Mouse (Mus musculus) kidney, adult 9 months (tissue): Measurements from ENCODE around the gene Zmynd11.
"Not testable (repeated sequence)": the region's sequence is repeated elsewhere in the genome, so short reads cannot be mapped to it uniquely, and the experiment has no call there.

ENCODE experiments used
- DNase-seq: peaks from one replicate; pipeline ENCODE4 v3.0.0; 2022

Zmynd11 gene

DNA sequence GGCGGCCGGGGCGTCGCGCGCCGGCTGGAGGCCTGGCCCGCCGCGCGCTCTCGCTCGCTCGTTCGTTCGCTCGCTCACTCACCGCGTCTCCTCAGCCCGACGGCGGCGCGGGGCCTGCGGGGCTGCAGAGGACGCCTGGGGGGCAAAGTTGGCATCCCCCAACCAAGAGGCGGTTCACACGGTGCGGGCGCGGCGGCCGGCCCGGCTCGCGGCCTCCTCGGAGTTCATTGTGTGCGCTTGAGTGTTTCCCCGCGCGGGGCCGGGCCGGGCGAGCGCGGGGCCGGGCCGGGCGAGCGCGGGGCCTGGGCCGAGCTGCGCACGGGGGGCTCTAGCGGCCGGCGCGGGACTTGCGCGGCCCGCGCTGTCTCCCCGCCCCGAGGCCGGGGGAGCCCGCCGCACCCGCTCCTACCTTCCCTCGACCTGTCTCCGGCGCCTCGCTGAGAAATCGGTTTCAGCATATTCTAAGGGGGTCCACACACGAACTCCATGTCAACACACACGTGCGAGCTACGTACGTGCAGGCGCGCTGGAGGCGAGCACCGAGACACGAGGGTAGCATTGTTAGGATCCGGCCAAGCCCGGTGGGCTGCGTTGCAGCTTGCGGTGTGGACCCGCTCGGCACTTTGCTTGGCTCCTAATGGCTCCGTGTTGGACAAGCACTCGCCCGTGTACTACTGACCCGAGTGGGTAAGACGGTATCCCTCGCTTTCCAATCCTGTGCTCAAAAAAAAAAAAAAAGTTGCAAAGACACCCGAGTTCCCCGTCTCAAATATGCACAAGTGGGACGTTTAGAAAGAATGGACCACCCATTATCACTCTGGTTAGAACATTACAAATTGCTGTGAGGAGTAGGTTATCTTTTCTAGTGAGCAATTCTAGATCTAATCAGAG is at the start of gene Zmynd11:
TSS of gene Zmynd11 (minus strand) at position 685 of the 891 bp plus-strand sequence.
- DNase-seq: peak; percentile 48

DNA sequence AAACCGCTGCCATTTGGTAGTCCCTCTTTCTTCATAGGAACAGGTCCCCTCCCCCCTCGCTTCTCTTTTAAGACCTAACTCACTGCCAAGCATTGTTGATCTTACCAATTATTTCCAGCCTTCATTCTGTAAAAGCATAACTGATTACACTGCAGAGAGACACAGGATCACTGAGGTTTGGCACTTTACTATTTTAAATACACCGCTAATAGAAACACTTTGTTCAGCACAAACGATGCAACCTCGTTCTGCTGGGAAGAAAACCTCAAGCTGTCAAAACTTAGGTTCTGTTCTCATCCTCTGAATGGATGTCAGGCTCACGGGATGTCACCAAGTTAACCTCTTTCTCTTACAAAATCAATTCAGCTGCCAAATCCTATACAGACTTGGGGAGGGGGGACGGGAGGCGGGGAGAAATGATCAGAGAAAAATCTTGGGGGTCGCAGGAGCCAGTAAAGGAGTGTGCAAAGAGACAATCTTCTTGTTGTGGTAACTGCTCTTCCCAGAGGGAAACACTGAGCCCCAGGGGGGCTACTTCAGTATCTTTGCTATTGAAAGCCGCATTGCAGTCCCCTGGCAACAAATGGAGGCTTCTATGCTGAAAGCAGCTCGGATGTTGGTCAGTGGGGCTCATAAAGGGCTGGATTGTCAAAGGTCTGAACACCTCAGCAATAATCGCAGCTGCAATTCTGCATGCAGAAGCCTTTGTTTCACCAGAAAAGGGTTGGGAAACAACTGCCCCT is 30.9 kb upstream of the Zmynd11 start:
- DNase-seq: no peak

DNA sequence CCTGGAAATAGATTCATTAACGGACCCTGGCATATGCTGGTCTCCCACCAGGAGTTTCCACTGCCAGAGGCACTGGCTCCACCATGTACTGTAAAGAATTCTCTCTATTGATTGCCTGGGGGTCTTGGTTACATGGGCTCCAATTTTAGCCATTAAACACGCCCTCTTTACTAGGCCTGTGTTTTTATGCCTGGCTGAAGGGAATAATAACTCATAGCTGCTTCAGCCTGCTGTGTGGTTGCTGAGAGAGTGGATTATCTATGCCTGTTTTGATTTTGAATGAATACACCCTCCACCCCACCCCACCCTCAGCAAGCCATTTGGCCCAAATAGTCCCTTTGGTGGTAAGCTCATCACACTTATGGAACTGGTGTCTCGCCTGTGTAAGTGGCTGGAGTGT is 20.9 kb upstream of the Zmynd11 start:
- DNase-seq: no peak

DNA sequence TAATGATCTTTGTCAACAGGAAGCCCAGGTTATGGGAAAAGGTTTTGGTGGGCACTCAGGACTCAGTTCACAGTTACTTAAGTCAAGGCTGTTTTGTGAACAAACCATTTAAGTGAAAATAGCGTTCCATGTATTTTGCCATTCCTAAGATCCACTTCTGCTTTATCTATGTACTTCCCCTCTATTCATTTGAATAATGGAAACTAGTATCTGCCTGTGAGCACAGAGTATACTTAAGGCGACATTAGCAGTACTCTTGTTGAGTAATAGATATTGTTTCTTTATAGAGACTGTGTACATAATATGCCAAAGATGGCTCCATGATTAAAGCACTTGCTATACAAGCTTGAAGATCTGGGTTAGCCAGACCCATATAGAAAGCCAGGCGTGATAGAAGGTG is 18.6 kb upstream of the Zmynd11 start:
- DNase-seq: no peak

DNA sequence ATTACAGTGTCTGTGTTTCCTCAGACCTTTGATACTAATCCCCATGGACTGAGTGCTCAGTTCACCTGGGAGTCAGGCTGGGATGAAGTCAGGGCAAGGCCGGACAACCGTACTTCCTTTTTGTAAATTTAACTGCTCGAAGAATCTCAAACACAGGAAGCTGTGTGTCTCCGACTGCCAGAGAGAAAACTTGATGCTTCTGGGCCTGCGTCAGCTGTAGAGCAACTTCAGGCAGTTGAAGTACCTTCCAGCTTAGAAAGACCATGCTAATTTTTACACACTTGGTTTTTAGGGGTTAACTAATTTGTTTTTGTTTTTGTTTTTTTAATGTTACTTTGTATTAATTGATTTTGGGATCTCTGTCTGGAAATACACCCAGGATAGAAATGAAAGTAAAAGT is 10.8 kb upstream of the Zmynd11 start:
- peak; percentile 59 for DNase-seq

DNA sequence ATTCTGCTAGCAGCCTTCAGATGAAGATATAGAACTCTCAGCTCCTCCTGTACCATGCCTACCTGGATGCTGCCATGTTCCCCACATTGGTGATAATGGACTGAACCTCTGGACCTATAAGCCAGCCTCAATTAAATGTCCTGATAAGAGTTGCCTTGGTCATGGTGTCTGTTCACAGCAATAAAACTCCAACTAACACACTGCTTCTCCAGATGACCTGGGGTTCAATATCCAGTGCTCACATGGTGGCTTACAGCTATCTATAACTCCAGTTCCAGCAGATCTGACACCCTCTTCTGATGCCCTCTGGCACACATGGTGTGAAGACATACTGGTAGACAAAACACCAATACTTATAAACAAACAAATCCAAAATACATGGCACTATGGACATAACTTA is 8.9 kb upstream of the Zmynd11 start:
- no peak for DNase-seq

GRCm38 (mm10) chr13:9767279-9767678 is 2.1 kb upstream of the Zmynd11 start:
- DNase-seq: no peak

DNA sequence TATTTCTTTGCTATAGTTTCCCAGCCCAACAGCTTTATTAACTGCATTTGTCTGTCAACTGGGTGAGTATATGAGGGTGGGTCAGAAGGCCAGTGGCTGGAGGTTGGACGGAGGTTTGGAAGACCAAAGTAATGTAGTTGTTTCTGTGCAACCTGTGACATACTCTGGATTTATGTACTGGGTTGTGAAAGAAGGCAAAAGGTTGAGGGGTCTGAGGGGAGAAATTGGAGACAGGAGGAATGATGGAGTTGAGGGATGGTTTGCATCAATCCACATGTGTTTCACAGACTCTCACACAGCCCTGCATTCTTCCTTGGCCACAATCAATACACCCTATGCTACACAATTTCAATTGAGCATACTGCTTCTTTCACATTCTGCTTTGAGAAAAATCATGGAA is 1.4 kb upstream of the Zmynd11 start:
- no peak for DNase-seq

DNA sequence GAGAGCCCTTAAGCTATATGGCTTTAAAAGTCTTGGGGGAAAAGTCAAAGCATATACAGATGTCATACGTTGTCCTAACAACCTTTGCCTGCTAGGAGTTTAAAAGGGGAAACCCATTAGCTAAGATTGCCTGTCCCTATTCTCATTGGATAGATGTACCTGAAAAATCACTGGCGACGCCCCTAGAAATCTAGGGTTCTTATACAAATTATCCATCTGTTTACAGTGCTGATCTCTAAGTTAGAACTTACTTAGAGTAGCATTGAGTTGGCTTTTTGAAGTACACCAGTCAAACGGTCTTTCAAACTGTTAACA is 364 bp upstream of the Zmynd11 start:
- no peak for DNase-seq

- DNase-seq: peak; percentile 62
Measured at GRCm38 (mm10) chr13:9763828-9764645, 1.1 kb downstream of the Zmynd11 start.

DNA sequence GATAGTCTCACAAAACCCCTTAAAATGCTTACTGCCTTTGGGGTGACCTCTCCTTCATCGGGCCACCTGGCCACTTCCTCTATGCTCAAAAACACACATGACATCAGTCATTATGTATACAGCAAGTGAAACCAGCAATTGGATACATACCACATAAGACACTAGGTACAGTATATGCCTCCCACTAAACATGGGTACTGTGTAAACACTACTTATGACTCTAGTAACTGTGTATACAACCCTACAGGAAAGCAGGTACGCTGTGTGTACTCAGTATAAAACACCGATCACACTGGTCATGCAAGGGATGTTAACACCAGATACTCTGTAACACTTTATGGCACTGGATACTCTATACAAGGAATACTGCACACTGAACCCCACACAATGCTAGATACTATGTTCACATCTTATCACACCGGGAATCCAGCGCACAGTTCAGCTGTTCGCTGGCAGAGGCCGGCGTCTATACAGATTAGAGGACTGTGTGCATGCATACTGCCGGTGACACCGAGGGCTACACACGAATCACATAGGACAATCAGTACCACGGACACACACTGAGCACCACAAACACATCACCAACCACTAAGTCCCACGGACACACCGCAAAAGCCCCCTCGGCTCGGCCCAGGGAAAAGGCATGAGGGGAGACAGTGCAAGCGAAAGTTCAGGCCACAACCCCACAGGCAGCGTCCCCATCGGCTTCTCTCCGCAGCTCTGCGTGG is 1.9 kb downstream of the Zmynd11 start:
- peak; percentile 35 for DNase-seq

DNA sequence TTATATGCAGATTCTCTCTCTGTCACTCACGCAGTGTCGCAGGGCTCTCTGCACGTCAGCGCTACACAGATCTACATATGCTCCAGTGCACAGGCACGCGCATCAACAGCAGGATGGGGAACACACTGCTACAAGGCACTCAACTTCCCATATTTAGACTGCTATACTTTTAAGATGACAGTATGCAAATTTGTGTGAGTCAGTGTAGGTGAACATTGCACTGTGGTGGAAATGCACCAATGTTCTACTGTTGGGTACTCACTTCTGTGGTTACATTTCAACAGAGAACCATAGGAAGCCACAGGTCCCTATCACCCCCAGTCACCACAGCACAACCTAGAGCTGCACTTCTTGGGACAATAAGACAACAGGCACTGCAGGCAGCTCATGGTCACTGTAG is 5.1 kb downstream of the Zmynd11 start:
- DNase-seq: no peak

DNA sequence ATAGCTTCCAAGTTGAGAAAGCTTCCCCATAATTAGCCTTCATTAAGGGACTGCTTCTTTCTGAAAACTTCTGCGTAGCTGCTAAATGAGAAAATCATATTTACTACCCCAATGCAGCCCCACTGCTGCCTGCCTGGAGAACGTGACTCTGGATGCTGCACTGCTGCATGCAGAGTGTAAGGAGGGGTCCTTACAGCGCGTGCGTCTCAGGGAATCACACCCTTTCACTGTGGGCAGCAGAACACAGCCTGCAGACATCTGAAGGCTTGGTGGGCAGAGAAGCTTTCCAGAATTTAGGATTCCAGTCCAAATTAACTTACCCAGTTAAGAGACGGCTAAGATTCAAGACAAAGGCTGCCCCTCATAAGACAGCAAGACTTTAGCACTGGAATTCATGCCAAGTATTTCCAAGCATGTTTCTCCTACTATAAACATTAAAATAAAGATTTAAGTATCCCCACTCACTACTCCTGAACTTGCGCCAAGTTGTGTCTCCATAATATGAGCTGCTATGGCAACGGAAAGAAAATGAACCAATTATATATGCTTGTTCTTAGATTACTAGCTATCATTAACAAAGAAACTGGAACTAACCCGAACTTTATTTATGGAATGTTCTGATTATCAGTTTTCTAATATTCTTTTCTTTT is 7.2 kb downstream of the Zmynd11 start:
- DNase-seq: no peak

GRCm38 (mm10) chr13:9753706-9754105 is 11.4 kb downstream of the Zmynd11 start:
- no peak for DNase-seq

GRCm38 (mm10) chr13:9750320-9750719 is 14.8 kb downstream of the Zmynd11 start:
- DNase-seq: no peak

DNA sequence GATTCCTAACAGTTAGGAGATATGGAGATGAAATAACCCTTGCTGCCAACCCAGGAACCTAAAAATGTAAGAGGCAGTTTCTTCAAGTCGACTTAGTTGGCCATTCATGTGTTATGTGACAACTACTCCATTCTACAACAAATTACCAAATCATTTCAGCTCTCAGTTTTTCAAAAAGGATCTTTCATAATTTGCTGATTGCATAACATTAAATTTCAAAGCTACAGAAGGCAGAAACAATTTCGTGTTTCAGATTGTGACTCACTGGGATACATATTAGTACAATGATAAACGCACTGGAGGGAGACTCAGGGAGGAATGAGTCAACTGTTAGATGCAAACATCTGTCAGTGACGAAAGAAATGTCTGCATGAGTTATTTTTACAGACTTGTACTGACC is 15.3 kb downstream of the Zmynd11 start:
- DNase-seq: no peak

GRCm38 (mm10) chr13:9738190-9738589 is 26.9 kb downstream of the Zmynd11 start:
- no peak for DNase-seq

GRCm38 (mm10) chr13:9737024-9737423 is 28.1 kb downstream of the Zmynd11 start:
- no peak for DNase-seq

DNA sequence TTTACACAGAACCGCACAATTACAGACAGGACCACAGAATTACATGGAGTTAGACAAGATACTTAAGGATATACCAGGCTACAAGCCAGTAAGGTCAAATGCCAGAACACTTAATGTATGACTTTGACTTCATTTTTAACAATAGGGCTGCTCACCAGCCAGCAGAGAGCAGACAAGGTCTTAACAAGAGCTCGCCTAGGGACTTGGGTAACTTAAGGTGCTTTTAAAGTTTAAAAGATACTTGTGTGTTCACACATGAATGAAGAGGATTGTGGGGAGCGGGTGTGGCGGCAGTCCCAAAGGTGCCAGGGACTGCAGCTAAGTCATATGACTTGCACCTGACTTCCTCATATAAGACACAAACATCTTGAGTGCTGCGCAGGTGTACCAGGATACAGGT is 32.9 kb downstream of the Zmynd11 start:
- not testable (repeated sequence) for DNase-seq

DNA sequence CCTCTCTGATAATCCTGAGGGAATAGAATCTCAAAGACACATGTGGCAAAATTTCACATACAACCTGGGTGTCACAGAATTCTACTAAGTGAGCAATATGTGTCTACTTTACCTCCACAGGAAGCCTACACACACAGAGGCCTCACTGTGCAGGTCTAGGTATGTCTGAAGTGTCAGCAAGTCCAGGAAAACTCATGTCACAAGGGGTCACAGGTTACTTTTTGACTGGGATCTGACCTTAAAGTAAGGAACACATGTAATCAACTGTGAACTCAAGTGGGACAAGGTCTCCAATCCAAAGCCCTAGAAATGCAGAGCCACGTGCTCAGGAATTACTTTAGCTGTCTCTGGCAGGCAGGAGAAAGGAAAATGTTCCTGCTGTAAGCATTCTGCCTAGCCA is 36.1 kb downstream of the Zmynd11 start:
- no peak for DNase-seq

GRCm38 (mm10) chr13:9715224-9715623 is 49.9 kb downstream of the Zmynd11 start:
- no peak for DNase-seq

- no peak for DNase-seq
Measured at GRCm38 (mm10) chr13:9713462-9714134, 51.5 kb downstream of the Zmynd11 start.
